Mouse (Mus musculus): Measurements from ENCODE around the gene Eaf1. TPM values are rescaled to one million over a fixed set of nuclear protein-coding genes. Genes with fewer than 3 reads are reported as not detected.
A peak's percentile ranks its signal among the peaks of the same experiment; 100 is the strongest.

The Eaf1 gene
- polyA plus RNA-seq, 1 experiment from 2014 or later = 11.4 TPM

- H3K4me1 ChIP-seq (ENCODE audit: insufficient read depth) = no peaks in the 10 kb centered on the region; the same call in 1 of the 2 replicates
- no peak overlapping the region for H3K27ac ChIP-seq (ENCODE audit: low read depth)
- no peak overlapping the region for H3K9ac ChIP-seq (replicated peaks)
- H3K36me3 ChIP-seq (replicated peaks; ENCODE audit: insufficient read depth, low read length) = no peaks in the 10 kb centered on the region
- TF ChIP-seq CTCF (IDR thresholded peaks at IDR 0.05; ENCODE audit: low read depth) (no peak), EP300 (IDR thresholded peaks at IDR 0.05; ENCODE audit: low read depth) (no peak)
- ATAC-seq (no peak), DNase-seq (no peak)
- WGBS (ENCODE audit: insufficient replicate concordance) = 55% methylated on average over 2 of the region's 2 CpGs
- H3K4me2 ChIP-seq (ENCODE audit: low read depth, low read length) = no peak overlapping the region
- no peaks in the 10 kb centered on the region for H3K9me3 ChIP-seq (ENCODE audit: low read length)
- H3K27me3 ChIP-seq (ENCODE audit: insufficient read depth, low read length) = no peaks in the 10 kb centered on the region
- H3K4me3 ChIP-seq (ENCODE audit: low read depth, low read length) = no peak overlapping the region
Observed at GRCm38 (mm10) chr14:31521318-31521717, 27.1 kb downstream of the Eaf1 start.

- Histone ChIP-seq H3K4me3 (ENCODE audit: low read depth, low read length) (no peak overlapping the region), H3K27me3 (ENCODE audit: insufficient read depth, low read length) (no peaks in the 10 kb centered on the region), H3K4me2 (ENCODE audit: low read depth, low read length) (no peak overlapping the region), H3K9me3 (ENCODE audit: low read length) (no peaks in the 10 kb centered on the region), H3K36me3 (replicated peaks; ENCODE audit: insufficient read depth, low read length) (no peaks in the 10 kb centered on the region), H3K4me1 (ENCODE audit: insufficient read depth) (no peaks in the 10 kb centered on the region; the same call in 1 of the 2 replicates), H3K27ac (ENCODE audit: low read depth) (no peak overlapping the region), H3K9ac (replicated peaks) (no peak overlapping the region)
- WGBS (ENCODE audit: insufficient replicate concordance) = 76% methylated on average over 7 of the region's 7 CpGs
- DNase-seq = no peak
- TF ChIP-seq EP300 (IDR thresholded peaks at IDR 0.05; ENCODE audit: low read depth) (no peak), CTCF (IDR thresholded peaks at IDR 0.05; ENCODE audit: low read depth) (no peak)
- no peak for ATAC-seq
Observed at GRCm38 (mm10) chr14:31525040-31525810, 31.0 kb downstream of the Eaf1 start.

GRCm38 (mm10) chr14:31530847-31531246, 36.6 kb downstream of the Eaf1 start:
- Histone ChIP-seq H3K27me3 (ENCODE audit: insufficient read depth, low read length) (no peaks in the 10 kb centered on the region), H3K9ac (replicated peaks) (no peak overlapping the region), H3K4me3 (ENCODE audit: low read depth, low read length) (no peak overlapping the region), H3K36me3 (replicated peaks; ENCODE audit: insufficient read depth, low read length) (no peaks in the 10 kb centered on the region), H3K27ac (ENCODE audit: low read depth) (peak overlapping the region; percentile 76), H3K4me1 (ENCODE audit: insufficient read depth) (peaks cover 36% of the 10 kb centered on the region), H3K4me2 (ENCODE audit: low read depth, low read length) (peak overlapping the region; percentile 20; the same call in 1 of the 2 replicates), H3K9me3 (ENCODE audit: low read length) (no peaks in the 10 kb centered on the region)
- DNase-seq (no peak), ATAC-seq (peak; percentile 61; the same call in 1 of the 2 replicates)
- TF ChIP-seq CTCF (IDR thresholded peaks at IDR 0.05; ENCODE audit: low read depth) (no peak), EP300 (IDR thresholded peaks at IDR 0.05; ENCODE audit: low read depth) (no peak)
- 45% methylated on average over 4 of the region's 4 CpGs for WGBS (ENCODE audit: insufficient replicate concordance)

DNA sequence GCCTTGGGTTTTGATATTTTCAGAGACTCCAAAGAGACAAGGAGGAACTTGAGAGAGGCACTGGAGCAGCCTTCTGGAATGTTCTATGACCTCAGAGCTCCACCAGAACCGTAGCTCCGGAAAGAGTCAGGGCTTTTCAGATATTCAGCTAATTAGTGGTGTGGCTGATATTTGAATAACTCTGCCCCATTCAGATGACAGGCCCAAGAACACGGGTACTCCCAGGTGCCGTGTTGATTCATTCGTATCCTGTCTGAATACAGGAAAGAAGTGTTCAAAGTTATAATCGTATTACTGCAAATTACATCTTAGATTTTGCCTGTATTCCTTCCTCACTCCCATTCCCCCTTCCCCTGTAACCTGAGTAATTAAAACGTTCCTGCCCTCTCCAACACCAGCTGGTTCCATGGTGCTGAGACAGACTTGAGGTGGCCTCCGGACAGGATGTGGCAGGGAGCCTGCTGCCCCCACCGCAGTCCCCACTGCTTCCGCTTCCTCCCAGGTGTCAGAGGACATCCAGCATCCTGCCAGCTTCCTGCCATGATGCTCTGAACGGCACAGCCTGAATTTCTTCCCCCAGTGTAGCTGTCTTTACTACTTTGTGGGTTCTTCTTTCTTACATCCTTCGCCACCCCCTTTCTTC, 37.4 kb downstream of the Eaf1 start:
- H3K27me3 ChIP-seq (ENCODE audit: insufficient read depth, low read length) = no peaks in the 10 kb centered on the region
- no peaks in the 10 kb centered on the region for H3K36me3 ChIP-seq (replicated peaks; ENCODE audit: insufficient read depth, low read length)
- TF ChIP-seq CTCF (IDR thresholded peaks at IDR 0.05; ENCODE audit: low read depth) = no peak
- TF ChIP-seq EP300 (IDR thresholded peaks at IDR 0.05; ENCODE audit: low read depth) = no peak
- peaks cover 36% of the 10 kb centered on the region for H3K4me1 ChIP-seq (ENCODE audit: insufficient read depth)
- 0 out of 2 replicates have a peak overlapping the region, but pooled peaks have one; percentile 20 for H3K4me2 ChIP-seq (ENCODE audit: low read depth, low read length)
- H3K9ac ChIP-seq (replicated peaks) = no peak overlapping the region
- no peak overlapping the region for H3K4me3 ChIP-seq (ENCODE audit: low read depth, low read length)
- H3K27ac ChIP-seq (ENCODE audit: low read depth) = peak overlapping the region; percentile 76
- no peaks in the 10 kb centered on the region for H3K9me3 ChIP-seq (ENCODE audit: low read length)
- ATAC-seq (peak; percentile 66; the same call in 1 of the 2 replicates), DNase-seq (peak; percentile 70)
- WGBS (ENCODE audit: insufficient replicate concordance) = 24% methylated on average over 12 of the region's 12 CpGs

- Histone ChIP-seq H3K4me2 (ENCODE audit: low read depth, low read length) (no peak overlapping the region), H3K4me1 (ENCODE audit: insufficient read depth) (peaks cover 36% of the 10 kb centered on the region), H3K9ac (replicated peaks) (no peak overlapping the region), H3K36me3 (replicated peaks; ENCODE audit: insufficient read depth, low read length) (no peaks in the 10 kb centered on the region), H3K4me3 (ENCODE audit: low read depth, low read length) (no peak overlapping the region), H3K9me3 (ENCODE audit: low read length) (no peaks in the 10 kb centered on the region), H3K27me3 (ENCODE audit: insufficient read depth, low read length) (no peaks in the 10 kb centered on the region), H3K27ac (ENCODE audit: low read depth) (peak overlapping the region; percentile 76)
- 41% methylated on average over 3 of the region's 3 CpGs for WGBS (ENCODE audit: insufficient replicate concordance)
- DNase-seq (no peak), ATAC-seq (no peak)
- TF ChIP-seq EP300 (IDR thresholded peaks at IDR 0.05; ENCODE audit: low read depth) (no peak), CTCF (IDR thresholded peaks at IDR 0.05; ENCODE audit: low read depth) (no peak)
Observed at GRCm38 (mm10) chr14:31532656-31533055, 38.5 kb downstream of the Eaf1 start.

DNA sequence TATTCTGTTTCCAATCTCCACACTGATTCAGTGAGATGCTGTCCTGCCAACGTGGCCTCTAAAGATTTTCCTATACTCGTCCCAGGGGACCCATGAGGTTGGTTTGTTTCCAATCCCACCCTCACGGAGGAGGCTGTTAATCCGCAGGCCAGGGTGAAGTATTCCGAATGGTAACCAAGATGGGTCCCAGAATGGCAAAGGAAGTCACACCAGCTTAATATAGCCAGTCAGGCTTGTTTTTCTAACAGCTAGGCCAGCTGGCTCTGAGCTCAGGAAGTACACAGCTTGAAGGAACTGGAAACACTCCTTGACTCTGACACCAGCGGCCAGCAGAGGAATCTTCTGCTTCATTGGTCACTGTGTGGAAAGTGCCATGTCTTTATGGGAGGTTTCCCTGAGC, 43.1 kb downstream of the Eaf1 start:
- Histone ChIP-seq H3K4me2 (ENCODE audit: low read depth, low read length) (no peak overlapping the region), H3K27me3 (ENCODE audit: insufficient read depth, low read length) (no peaks in the 10 kb centered on the region), H3K27ac (ENCODE audit: low read depth) (peak overlapping the region; percentile 37; the same call in 1 of the 2 replicates), H3K4me1 (ENCODE audit: insufficient read depth) (peaks cover 16% of the 10 kb centered on the region), H3K9me3 (ENCODE audit: low read length) (no peaks in the 10 kb centered on the region), H3K9ac (replicated peaks) (no peak overlapping the region), H3K4me3 (ENCODE audit: low read depth, low read length) (no peak overlapping the region), H3K36me3 (replicated peaks; ENCODE audit: insufficient read depth, low read length) (no peaks in the 10 kb centered on the region)
- ATAC-seq (no peak), DNase-seq (peak; percentile 27)
- WGBS (ENCODE audit: insufficient replicate concordance) = 52% methylated on average over 6 of the region's 6 CpGs
- no peak for TF ChIP-seq EP300 (IDR thresholded peaks at IDR 0.05; ENCODE audit: low read depth)
- TF ChIP-seq CTCF (IDR thresholded peaks at IDR 0.05; ENCODE audit: low read depth) = no peak

Measured in liver, postnatal 0 days (tissue).